Mouse (Mus musculus): Measurements from ENCODE around the gene Hras. TPM values are rescaled to one million over a fixed set of nuclear protein-coding genes. Genes with fewer than 3 reads are reported as not detected.
A peak's percentile ranks its signal among the peaks of the same experiment; 100 is the strongest.

Hras gene
- polyA plus RNA-seq, 1 experiment from 2014 or later, result 103 TPM

GRCm38 (mm10) chr7:141210137-141210536, 16.3 kb upstream of the Hras start:
- Histone ChIP-seq H3K4me3 (no peak overlapping the region), H3K9me3 (replicated peaks) (no peaks in the 10 kb centered on the region), H3K9ac (no peak overlapping the region), H3K27me3 (no peaks in the 10 kb centered on the region), H3K4me1 (peaks cover 12% of the 10 kb centered on the region), H3K4me2 (replicated peaks) (no peak overlapping the region), H3K36me3 (no peaks in the 10 kb centered on the region), H3K27ac (no peak overlapping the region)
- 87% methylated on average over 12 of the region's 12 CpGs for WGBS
- no peak for ATAC-seq (ENCODE audit: low FRiP score)

- Histone ChIP-seq H3K27me3 (no peaks in the 10 kb centered on the region), H3K4me3 (no peak overlapping the region), H3K4me1 (peaks cover 6% of the 10 kb centered on the region), H3K9ac (no peak overlapping the region), H3K36me3 (no peaks in the 10 kb centered on the region), H3K27ac (no peak overlapping the region), H3K4me2 (replicated peaks) (no peak overlapping the region), H3K9me3 (replicated peaks) (no peaks in the 10 kb centered on the region)
- WGBS, result 70% methylated on average over 3 of the region's 3 CpGs
- ATAC-seq (ENCODE audit: low FRiP score), result no peak
Observed at GRCm38 (mm10) chr7:141209526-141209925, 15.7 kb upstream of the Hras start.

GRCm38 (mm10) chr7:141206182-141206937, 12.6 kb upstream of the Hras start:
- 0 out of 2 replicates have a peak, but pooled peaks cover 2% of the 10 kb centered on the region for H3K36me3 ChIP-seq
- no peak overlapping the region for H3K4me2 ChIP-seq (replicated peaks)
- WGBS, result 97% methylated on average over 18 of the region's 18 CpGs
- no peaks in the 10 kb centered on the region for H3K4me1 ChIP-seq
- no peaks in the 10 kb centered on the region for H3K27me3 ChIP-seq
- no peak overlapping the region for H3K4me3 ChIP-seq
- no peak overlapping the region for H3K9ac ChIP-seq
- no peak for ATAC-seq (ENCODE audit: low FRiP score)
- no peak overlapping the region for H3K27ac ChIP-seq
- no peaks in the 10 kb centered on the region for H3K9me3 ChIP-seq (replicated peaks)

GRCm38 (mm10) chr7:141205504-141205903, 11.7 kb upstream of the Hras start:
- 0 out of 2 replicates have a peak, but pooled peaks cover 2% of the 10 kb centered on the region for H3K36me3 ChIP-seq
- H3K4me3 ChIP-seq, result no peak overlapping the region
- no peak overlapping the region for H3K27ac ChIP-seq
- no peaks in the 10 kb centered on the region for H3K27me3 ChIP-seq
- no peak overlapping the region for H3K4me2 ChIP-seq (replicated peaks)
- no peaks in the 10 kb centered on the region for H3K4me1 ChIP-seq
- WGBS, result 93% methylated on average over 5 of the region's 5 CpGs
- H3K9ac ChIP-seq, result no peak overlapping the region
- ATAC-seq (ENCODE audit: low FRiP score), result no peak
- no peaks in the 10 kb centered on the region for H3K9me3 ChIP-seq (replicated peaks)

GRCm38 (mm10) chr7:141204546-141204945, 10.7 kb upstream of the Hras start:
- 75% methylated on average over 3 of the region's 3 CpGs for WGBS
- Histone ChIP-seq H3K36me3 (0 out of 2 replicates have a peak, but pooled peaks cover 2% of the 10 kb centered on the region), H3K27ac (no peak overlapping the region), H3K9ac (no peak overlapping the region), H3K4me3 (no peak overlapping the region), H3K4me2 (replicated peaks) (no peak overlapping the region), H3K27me3 (no peaks in the 10 kb centered on the region), H3K9me3 (replicated peaks) (no peaks in the 10 kb centered on the region), H3K4me1 (no peaks in the 10 kb centered on the region)
- no peak for ATAC-seq (ENCODE audit: low FRiP score)

- 93% methylated on average over 4 of the region's 4 CpGs for WGBS
- H3K4me3 ChIP-seq, result no peak overlapping the region
Observed at GRCm38 (mm10) chr7:141198121-141198520, 4.3 kb upstream of the Hras start.

GRCm38 (mm10) chr7:141196619-141197282, 2.9 kb upstream of the Hras start:
- WGBS, result 88% methylated on average over 8 of the region's 8 CpGs
- H3K36me3 ChIP-seq, result peaks cover 6% of the 10 kb centered on the region; the same call in 1 of the 2 replicates
- no peak for ATAC-seq (ENCODE audit: low FRiP score)

More at GRCm38 (mm10) chr7:141198121-141198520, 4.3 kb upstream of the Hras start:
- Histone ChIP-seq H3K9me3 (replicated peaks) (no peaks in the 10 kb centered on the region), H3K27me3 (no peaks in the 10 kb centered on the region), H3K4me2 (replicated peaks) (no peak overlapping the region), H3K36me3 (no peaks in the 10 kb centered on the region), H3K27ac (no peak overlapping the region), H3K9ac (no peak overlapping the region), H3K4me1 (peaks cover 12% of the 10 kb centered on the region)
- ATAC-seq (ENCODE audit: low FRiP score), result no peak

GRCm38 (mm10) chr7:141195754-141196153, 1.9 kb upstream of the Hras start:
- H3K4me2 ChIP-seq (replicated peaks), result no peak overlapping the region
- H3K27me3 ChIP-seq, result no peaks in the 10 kb centered on the region
- H3K27ac ChIP-seq, result no peak overlapping the region
- 90% methylated on average over 2 of the region's 2 CpGs for WGBS
- ATAC-seq (ENCODE audit: low FRiP score), result no peak
- H3K4me1 ChIP-seq, result peaks cover 27% of the 10 kb centered on the region
- peaks cover 16% of the 10 kb centered on the region for H3K36me3 ChIP-seq
- no peak overlapping the region for H3K4me3 ChIP-seq
- no peaks in the 10 kb centered on the region for H3K9me3 ChIP-seq (replicated peaks)
- H3K9ac ChIP-seq, result no peak overlapping the region

More at GRCm38 (mm10) chr7:141196619-141197282, 2.9 kb upstream of the Hras start:
- Histone ChIP-seq H3K27me3 (no peaks in the 10 kb centered on the region), H3K4me2 (replicated peaks) (no peak overlapping the region), H3K27ac (no peak overlapping the region), H3K9me3 (replicated peaks) (no peaks in the 10 kb centered on the region), H3K9ac (no peak overlapping the region), H3K4me1 (peaks cover 25% of the 10 kb centered on the region), H3K4me3 (no peak overlapping the region)

GRCm38 (mm10) chr7:141194830-141195229, 1.0 kb upstream of the Hras start:
- ATAC-seq (ENCODE audit: low FRiP score), result peak; percentile 41
- Histone ChIP-seq H3K9me3 (replicated peaks) (no peaks in the 10 kb centered on the region), H3K27me3 (no peaks in the 10 kb centered on the region), H3K4me2 (replicated peaks) (peak overlapping the region; percentile 94), H3K36me3 (peaks cover 25% of the 10 kb centered on the region), H3K4me3 (peak overlapping the region; percentile 97), H3K4me1 (peaks cover 27% of the 10 kb centered on the region), H3K9ac (peak overlapping the region; percentile 58), H3K27ac (peak overlapping the region; percentile 79)
- WGBS, result under 1% methylated on average over 28 of the region's 28 CpGs

- Histone ChIP-seq H3K4me3 (peak overlapping the region; percentile 97), H3K4me1 (peaks cover 27% of the 10 kb centered on the region), H3K36me3 (peaks cover 29% of the 10 kb centered on the region), H3K9ac (peak overlapping the region; percentile 57), H3K27ac (peak overlapping the region; percentile 79), H3K27me3 (no peaks in the 10 kb centered on the region), H3K4me2 (replicated peaks) (peak overlapping the region; percentile 94), H3K9me3 (replicated peaks) (no peaks in the 10 kb centered on the region)
- ATAC-seq (ENCODE audit: low FRiP score), result no peak
- under 1% methylated on average over 23 of the region's 23 CpGs for WGBS
Observed at GRCm38 (mm10) chr7:141194409-141194808, 604 bp upstream of the Hras start.

- H3K27ac ChIP-seq, result peak overlapping the region; percentile 85
- peak; percentile 15 for ATAC-seq (ENCODE audit: low FRiP score)
- 1% methylated on average over 41 of the region's 43 CpGs for WGBS
Observed at GRCm38 (mm10) chr7:141193348-141193856, 403 bp downstream of the Hras start.

GRCm38 (mm10) chr7:141192776-141193347, 943 bp downstream of the Hras start:
- WGBS, result 31% methylated on average over 12 of the region's 12 CpGs
- H3K27me3 ChIP-seq, result no peaks in the 10 kb centered on the region
- peak overlapping the region; percentile 97 for H3K4me3 ChIP-seq
- H3K4me2 ChIP-seq (replicated peaks), result peak overlapping the region; percentile 94
- no peaks in the 10 kb centered on the region for H3K9me3 ChIP-seq (replicated peaks)
- H3K9ac ChIP-seq, result peak overlapping the region; percentile 93
- peak overlapping the region; percentile 85; the same call in 1 of the 2 replicates for H3K27ac ChIP-seq
- H3K36me3 ChIP-seq, result peaks cover 34% of the 10 kb centered on the region
- H3K4me1 ChIP-seq, result peaks cover 27% of the 10 kb centered on the region
- no peak; the same call in 1 of the 2 replicates for ATAC-seq (ENCODE audit: low FRiP score)

More at GRCm38 (mm10) chr7:141193348-141193856, 403 bp downstream of the Hras start:
- Histone ChIP-seq H3K4me2 (replicated peaks) (peak overlapping the region; percentile 94), H3K9me3 (replicated peaks) (no peaks in the 10 kb centered on the region), H3K4me3 (peak overlapping the region; percentile 97), H3K9ac (peak overlapping the region; percentile 93), H3K4me1 (peaks cover 27% of the 10 kb centered on the region), H3K36me3 (peaks cover 34% of the 10 kb centered on the region), H3K27me3 (no peaks in the 10 kb centered on the region)

Data from hindbrain, embryonic 12.5 days (tissue).